Mouse (Mus musculus) adrenal gland, postnatal 25 days (tissue): ENCODE measurements around the gene Ccdc88c. TPM values are rescaled to one million over a fixed set of nuclear protein-coding genes. Genes with fewer than 3 reads are reported as not detected.
"Not testable (repeated sequence)": the region's sequence is repeated elsewhere in the genome, so short reads cannot be mapped to it uniquely, and the experiment has no call there.

Experiments
- DNase-seq: peaks from one replicate; pipeline ENCODE4 v3.0.0; 2021; ENCODE audit warnings: mixed read lengths
- total RNA-seq: library from RNA; stranded (reverse); gene quantifications from 2 replicates; pipeline ENCODE4 v1.2.3, GENCODE M21; 2021

Ccdc88c gene
- total RNA-seq, 1 experiment from 2014 or later: 4.6 TPM

GRCm38 (mm10) chr12:101017971-101018371, 10.9 kb downstream of the Ccdc88c start:
- no peak for DNase-seq

- DNase-seq: no peak
Measured at GRCm38 (mm10) chr12:101016412-101016928, 12.4 kb downstream of the Ccdc88c start.

DNA sequence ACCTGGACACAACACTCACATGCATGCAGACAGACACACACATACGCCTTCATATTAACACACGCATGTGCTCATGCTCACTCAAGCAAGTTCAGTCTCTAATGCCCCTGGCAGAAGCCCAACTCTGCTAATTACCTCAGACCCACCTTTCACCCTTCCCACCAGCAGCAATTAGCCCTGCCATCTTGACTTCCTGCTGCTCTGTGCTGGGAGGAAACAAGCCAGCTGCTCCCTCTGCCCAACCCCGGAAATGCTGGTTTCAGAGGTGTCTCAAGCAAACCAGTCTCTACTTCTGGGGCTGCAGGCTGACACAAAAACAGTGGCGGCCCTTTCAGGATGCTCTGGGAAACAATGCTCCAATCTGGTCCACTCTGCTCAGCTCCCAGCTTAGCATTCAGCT, 12.9 kb downstream of the Ccdc88c start:
- DNase-seq: no peak

DNA sequence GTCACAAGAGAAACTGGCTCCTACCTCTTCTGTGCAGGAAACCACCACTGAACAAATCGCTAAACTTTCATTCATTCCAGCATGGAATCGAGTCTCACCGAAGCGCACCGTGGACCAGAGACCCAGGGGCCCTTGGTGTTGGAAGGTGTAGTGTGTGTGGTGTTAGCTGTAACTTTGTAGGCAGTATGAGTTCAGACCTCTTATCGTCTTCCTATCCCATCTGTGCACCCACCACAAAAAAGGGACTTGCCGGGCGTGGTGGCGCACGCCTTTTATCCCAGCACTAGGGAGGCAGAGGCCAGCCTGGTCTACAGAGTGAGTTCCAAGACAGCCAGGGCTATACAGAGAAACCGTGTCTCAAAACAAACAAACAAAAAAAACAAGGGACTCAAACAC, 13.7 kb downstream of the Ccdc88c start:
- DNase-seq: no peak

GRCm38 (mm10) chr12:101014549-101015164, 14.2 kb downstream of the Ccdc88c start:
- no peak for DNase-seq

- not testable (repeated sequence) for DNase-seq
Measured at GRCm38 (mm10) chr12:101013668-101014067, 15.2 kb downstream of the Ccdc88c start.

DNA sequence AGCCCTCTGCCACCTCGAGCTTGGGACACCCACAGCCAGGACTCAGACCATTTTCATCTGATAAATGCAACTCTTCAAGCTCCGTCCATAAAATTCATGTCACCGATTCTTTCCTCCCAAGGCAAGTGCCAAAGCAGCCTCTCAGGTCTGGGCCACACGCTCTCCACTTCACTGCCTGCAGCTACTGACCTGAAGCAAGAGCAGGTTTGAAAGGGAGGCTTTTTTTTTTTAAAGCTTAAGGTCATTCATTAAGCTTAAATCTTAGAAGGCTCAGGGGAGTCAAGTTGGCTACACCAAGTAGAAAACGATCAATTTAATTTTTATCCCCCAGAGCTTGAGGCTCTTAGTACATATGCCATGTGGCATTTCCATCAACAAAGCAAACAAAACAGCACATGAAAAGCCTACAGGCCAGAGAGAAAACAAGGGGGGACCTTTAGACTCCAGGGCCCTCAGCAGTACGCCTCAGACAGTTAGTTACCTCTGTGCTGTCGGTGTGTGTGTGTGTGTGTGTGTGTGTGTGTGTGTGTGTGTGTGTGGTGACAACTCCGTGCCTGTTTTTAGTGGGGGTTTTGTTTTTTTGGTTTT, 15.7 kb downstream of the Ccdc88c start:
- no peak for DNase-seq

DNA sequence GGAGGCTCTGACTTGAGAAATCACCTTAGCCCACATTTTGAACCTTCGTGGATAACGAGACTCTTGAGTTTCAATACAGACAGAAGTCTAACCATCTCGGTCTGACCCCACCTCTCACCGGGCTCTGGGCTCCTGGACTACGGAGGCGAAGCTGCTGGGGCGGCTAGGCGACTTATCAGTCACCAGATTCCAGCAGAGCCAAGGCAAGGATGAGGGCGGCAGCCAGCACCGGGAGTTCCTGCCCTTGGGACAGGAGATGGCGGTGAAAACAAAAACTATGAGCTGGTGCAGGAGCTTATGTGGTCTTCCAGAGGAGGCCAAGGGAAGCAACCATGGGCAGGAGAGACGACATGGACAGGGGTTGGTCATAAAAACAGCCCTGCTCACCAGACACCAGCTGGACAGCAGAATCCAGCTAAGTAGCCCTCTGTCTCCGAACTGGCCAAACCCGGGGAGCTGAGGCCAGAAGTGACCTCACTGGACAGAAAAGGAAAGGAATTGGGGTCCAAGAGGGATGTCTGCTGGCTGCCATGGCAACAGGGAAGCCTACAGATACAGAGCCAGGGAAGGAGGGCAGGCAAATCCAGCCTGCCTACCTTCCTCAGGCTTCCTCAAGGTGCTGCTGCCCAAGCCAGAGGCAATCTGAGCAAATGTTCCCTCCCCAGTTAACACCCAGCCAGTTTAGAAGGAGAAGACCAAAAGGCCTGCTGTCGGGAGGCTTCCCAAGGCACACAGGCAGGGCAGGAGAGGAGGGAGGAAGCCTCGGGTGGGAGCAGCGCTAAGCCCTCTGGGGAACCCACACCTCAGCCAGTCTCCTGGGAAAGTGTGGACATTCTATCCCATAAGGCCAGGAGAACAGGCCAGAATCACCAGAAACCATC, 16.4 kb downstream of the Ccdc88c start:
- DNase-seq: no peak

GRCm38 (mm10) chr12:101011017-101011416, 17.8 kb downstream of the Ccdc88c start:
- DNase-seq: no peak

DNA sequence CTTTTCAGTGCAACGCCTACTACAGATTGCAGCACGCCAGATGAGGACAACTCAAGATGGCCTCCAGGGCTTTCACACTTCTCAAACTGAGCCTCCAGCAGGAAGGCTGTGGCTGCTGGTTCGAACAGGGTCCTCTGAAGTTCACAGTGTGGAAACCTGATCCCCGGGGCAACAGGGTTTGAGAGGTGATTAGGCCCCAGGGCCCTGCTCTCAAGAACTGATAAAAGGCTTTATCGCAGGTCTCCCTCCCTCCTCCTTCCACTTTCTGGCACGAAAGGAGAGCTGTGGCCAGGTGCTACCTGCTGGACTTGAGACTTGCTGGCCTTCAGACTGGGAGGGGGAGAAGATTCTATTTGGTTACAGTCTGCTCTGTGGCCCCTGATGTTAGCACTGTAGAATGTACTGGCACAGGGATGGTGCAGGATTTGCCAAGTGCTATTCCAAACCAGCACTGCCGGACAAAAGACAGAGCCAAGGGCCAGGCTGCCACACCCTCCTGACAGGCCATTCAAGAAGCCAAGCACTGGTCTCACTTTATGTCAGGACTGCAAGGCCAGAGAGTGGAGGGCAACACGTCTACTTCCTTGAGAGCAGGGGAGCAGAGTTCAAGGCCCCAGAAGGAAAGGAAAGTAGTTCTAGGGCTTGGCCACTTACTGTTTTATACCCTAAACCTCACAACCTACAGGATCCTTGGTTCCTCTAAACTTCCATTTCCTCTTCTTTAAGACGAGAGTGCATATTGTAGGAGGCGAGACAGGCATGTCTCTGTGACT, 18.5 kb downstream of the Ccdc88c start:
- no peak for DNase-seq

GRCm38 (mm10) chr12:101009225-101009624, 19.6 kb downstream of the Ccdc88c start:
- DNase-seq: no peak

- DNase-seq: no peak
Measured at GRCm38 (mm10) chr12:101008648-101009047, 20.2 kb downstream of the Ccdc88c start.

DNA sequence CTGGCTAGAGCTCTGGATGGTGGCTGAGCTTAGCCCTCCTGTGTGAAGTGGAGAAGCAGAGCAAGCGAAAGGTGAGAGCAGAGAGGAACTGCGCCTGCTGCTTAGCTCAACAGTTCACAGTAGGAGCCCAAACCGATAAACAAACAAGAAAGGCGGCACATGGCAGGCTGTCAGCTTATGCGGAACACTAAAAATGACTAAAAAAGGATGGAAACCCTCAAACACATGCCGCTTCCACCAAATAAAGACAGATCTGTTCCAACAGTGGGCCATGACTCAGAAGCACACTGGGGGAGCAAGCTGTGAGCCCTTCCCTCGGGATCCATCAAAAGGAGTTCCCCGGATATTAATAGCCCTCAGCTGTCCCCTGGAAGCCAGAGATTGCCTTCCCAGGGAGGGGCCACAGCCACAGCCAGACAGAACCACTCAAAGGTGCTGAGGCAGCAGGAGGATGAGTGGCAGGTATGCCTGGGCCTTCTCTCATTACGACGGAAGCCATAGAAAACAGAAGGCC, 20.8 kb downstream of the Ccdc88c start:
- no peak for DNase-seq

- DNase-seq: no peak
Measured at GRCm38 (mm10) chr12:101007427-101007826, 21.4 kb downstream of the Ccdc88c start.

DNA sequence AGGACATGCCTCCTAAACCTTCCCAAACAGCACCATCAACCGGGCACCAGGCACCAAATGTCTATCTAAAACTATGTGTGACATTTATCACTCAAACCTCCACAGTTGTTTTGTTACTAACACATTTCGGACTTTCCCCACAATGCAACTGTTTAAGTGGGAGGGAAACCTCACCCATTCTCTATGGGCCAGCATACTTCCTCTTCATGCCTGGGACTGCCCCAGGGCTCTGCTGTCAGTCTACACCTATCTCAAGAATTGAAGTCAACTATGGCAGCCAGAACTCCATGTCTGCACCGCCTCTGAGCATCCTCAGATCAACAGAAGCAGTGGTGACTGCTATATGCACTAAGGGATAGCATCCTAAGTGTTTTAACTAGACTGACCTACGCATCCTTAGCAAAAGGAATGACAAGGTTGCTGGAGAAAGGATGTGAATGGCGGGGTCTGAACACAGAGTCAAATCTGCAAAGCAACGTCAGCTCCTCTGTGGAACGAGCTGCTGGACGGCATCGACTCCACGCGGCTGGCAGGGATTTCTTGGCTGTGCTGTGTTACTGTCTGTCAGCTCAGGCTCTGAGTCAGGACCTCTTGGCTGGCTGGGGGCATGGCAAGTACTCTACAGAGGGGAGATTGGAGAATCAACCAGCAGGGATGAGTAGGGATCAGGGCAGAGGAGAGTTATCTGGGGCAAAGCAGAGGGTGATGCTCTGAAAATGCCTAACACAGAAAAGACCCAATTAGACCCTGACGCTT, 23.0 kb downstream of the Ccdc88c start:
- DNase-seq: no peak

- no peak for DNase-seq
Measured at GRCm38 (mm10) chr12:101004982-101005381, 23.9 kb downstream of the Ccdc88c start.

- DNase-seq: no peak
Measured at GRCm38 (mm10) chr12:101002801-101003513, 25.9 kb downstream of the Ccdc88c start.

- no peak for DNase-seq
Measured at GRCm38 (mm10) chr12:100999061-100999954, 29.5 kb downstream of the Ccdc88c start.

GRCm38 (mm10) chr12:100998564-100998962, 30.3 kb downstream of the Ccdc88c start:
- no peak for DNase-seq
